Mouse (Mus musculus): ENCODE results near the gene Etnk1. TPM values are rescaled to one million over a fixed set of nuclear protein-coding genes. Genes with fewer than 3 reads are reported as not detected.
"Not testable (repeated sequence)": the region's sequence is repeated elsewhere in the genome, so short reads cannot be mapped to it uniquely, and the experiment has no call there.

Etnk1 gene
- total RNA-seq, 2 experiments from 2014 or later, result 26.9 to 28.9 TPM

- intact Hi-C loops (cut with DNase I), result no loop called here
- DNase-seq, result no peak
Measured at GRCm38 (mm10) chr6:143169385-143169784, 2.4 kb downstream of the Etnk1 start.

GRCm38 (mm10) chr6:143170166-143170960, 3.3 kb downstream of the Etnk1 start:
- DNase-seq, result no peak
- intact Hi-C loops (cut with DNase I), result loop anchor here (5.0 to 10.0 kb wide), 2 partner anchors 178 to 396 kb away; no protein-coding TSS in a partner anchor

GRCm38 (mm10) chr6:143171066-143171465, 4.0 kb downstream of the Etnk1 start:
- intact Hi-C loops (cut with DNase I), result loop anchor here (5.0 to 10.0 kb wide), 2 partner anchors 179 to 396 kb away; no protein-coding TSS in a partner anchor

GRCm38 (mm10) chr6:143171781-143172465, 4.9 kb downstream of the Etnk1 start:
- intact Hi-C loops (cut with DNase I), result loop anchor here (5.0 to 10.0 kb wide), 2 partner anchors 180 to 397 kb away; no protein-coding TSS in a partner anchor
- DNase-seq, result no peak

More at GRCm38 (mm10) chr6:143171066-143171465, 4.0 kb downstream of the Etnk1 start:
- DNase-seq, result no peak

GRCm38 (mm10) chr6:143172683-143173082, 5.7 kb downstream of the Etnk1 start:
- DNase-seq, result not testable (repeated sequence)
- intact Hi-C loops (cut with DNase I), result loop anchor here (5.0 to 10.0 kb wide), 2 partner anchors 180 to 398 kb away; no protein-coding TSS in a partner anchor

- intact Hi-C loops (cut with DNase I), result loop anchor here (5.0 to 10.0 kb wide), 2 partner anchors 182 to 399 kb away; no protein-coding TSS in a partner anchor
Measured at GRCm38 (mm10) chr6:143174226-143174625, 7.2 kb downstream of the Etnk1 start.

GRCm38 (mm10) chr6:143174906-143175656, 8.1 kb downstream of the Etnk1 start:
- peak; percentile 26 to 51 for DNase-seq
- intact Hi-C loops (cut with DNase I), result loop anchor here (1.0 to 10.0 kb wide), 3 partner anchors 140 to 400 kb away; no protein-coding TSS in a partner anchor

More at GRCm38 (mm10) chr6:143174226-143174625, 7.2 kb downstream of the Etnk1 start:
- no peak for DNase-seq

- DNase-seq, result no peak
- intact Hi-C loops (cut with DNase I), result loop anchor here (10.0 kb wide), 1 partner anchor 401 kb away; no protein-coding TSS in a partner anchor
Measured at GRCm38 (mm10) chr6:143176076-143176475, 9.1 kb downstream of the Etnk1 start.

- DNase-seq, result no peak
- intact Hi-C loops (cut with DNase I), result loop anchor here (10.0 kb wide), 1 partner anchor 402 kb away; no protein-coding TSS in a partner anchor
Measured at GRCm38 (mm10) chr6:143176591-143176990, 9.6 kb downstream of the Etnk1 start.

GRCm38 (mm10) chr6:143179181-143179580, 12.2 kb downstream of the Etnk1 start:
- no peak for DNase-seq

GRCm38 (mm10) chr6:143179733-143180132, 12.7 kb downstream of the Etnk1 start:
- intact Hi-C loops (cut with DNase I), result loop anchor here (10.0 kb wide), 1 partner anchor 405 kb away; no protein-coding TSS in a partner anchor
- DNase-seq, result no peak

More at GRCm38 (mm10) chr6:143179181-143179580, 12.2 kb downstream of the Etnk1 start:
- intact Hi-C loops (cut with DNase I), result loop anchor here (10.0 kb wide), 1 partner anchor 404 kb away; no protein-coding TSS in a partner anchor

GRCm38 (mm10) chr6:143180511-143180910, 13.5 kb downstream of the Etnk1 start:
- no peak for DNase-seq
- intact Hi-C loops (cut with DNase I), result no loop called here

GRCm38 (mm10) chr6:143184099-143184498, 17.1 kb downstream of the Etnk1 start:
- intact Hi-C loops (cut with DNase I), result no loop called here
- no peak for DNase-seq

GRCm38 (mm10) chr6:143184745-143185144, 17.7 kb downstream of the Etnk1 start:
- intact Hi-C loops (cut with DNase I), result no loop called here
- peak in 1 of 2 experiments; percentile 28 for DNase-seq

- intact Hi-C loops (cut with DNase I), result no loop called here
- DNase-seq, result no peak
Measured at GRCm38 (mm10) chr6:143190838-143191476, 23.9 kb downstream of the Etnk1 start.

GRCm38 (mm10) chr6:143191477-143192098, 24.6 kb downstream of the Etnk1 start:
- intact Hi-C loops (cut with DNase I), result no loop called here

GRCm38 (mm10) chr6:143192709-143193108, 25.7 kb downstream of the Etnk1 start:
- intact Hi-C loops (cut with DNase I), result no loop called here
- no peak for DNase-seq

More at GRCm38 (mm10) chr6:143191477-143192098, 24.6 kb downstream of the Etnk1 start:
- DNase-seq, result no peak

- intact Hi-C loops (cut with DNase I), result no loop called here
- no peak for DNase-seq
Measured at GRCm38 (mm10) chr6:143193166-143193565, 26.1 kb downstream of the Etnk1 start.

- intact Hi-C loops (cut with DNase I), result no loop called here
- DNase-seq, result peak; percentile 16 to 29
Measured at GRCm38 (mm10) chr6:143193641-143194040, 26.6 kb downstream of the Etnk1 start.

Measured in heart, postnatal 14 days (tissue).